Comparison of ENCODE assay signal across 8 mouse cellular contexts in genomic region chr6:125954965-125955364, GRCm38 (mm10).
DNase-seq lines count a peak whose midpoint lies in the region; ATAC-seq and TF ChIP-seq lines count a peak whose summit lies in the region.

No protein-coding gene starts in this region.

- no peak overlapping the region for H3K4me2 ChIP-seq in intestine, postnatal 0 days (replicated peaks; ENCODE audit: low read depth)
- H3K4me2 ChIP-seq in intestine, embryonic 15.5 days (replicated peaks): no peak overlapping the region
- no peak overlapping the region for H3K4me2 ChIP-seq in neural tube, embryonic 11.5 days (ENCODE audit: low read depth)

- 15% methylated on average over 3 of the region's 3 CpGs for WGBS in intestine, postnatal 0 days
- WGBS in intestine, embryonic 15.5 days: 12% methylated on average over 3 of the region's 3 CpGs
- whole genome bisulfite sequencing in neural tube, embryonic 11.5 days: 25% methylated on average over 3 of the region's 3 CpGs

- H3K36me3 ChIP-seq in intestine, postnatal 0 days (ENCODE audit: control insufficient read depth, insufficient read depth): no peaks in the 10 kb centered on the region
- no peaks in the 10 kb centered on the region for H3K36me3 ChIP-seq in intestine, embryonic 15.5 days
- H3K36me3 ChIP-seq in neural tube, embryonic 11.5 days (ENCODE audit: control insufficient read depth, insufficient read depth, low read length): no peaks in the 10 kb centered on the region

- no peaks in the 10 kb centered on the region for H3K27me3 ChIP-seq in intestine, postnatal 0 days (replicated peaks; ENCODE audit: control insufficient read depth, insufficient read depth, low read length)
- H3K27me3 ChIP-seq in intestine, embryonic 15.5 days (replicated peaks): no peaks in the 10 kb centered on the region
- H3K27me3 ChIP-seq in neural tube, embryonic 11.5 days (ENCODE audit: control insufficient read depth, insufficient read depth, low read length): no peaks in the 10 kb centered on the region

- no peaks in the 10 kb centered on the region for H3K9me3 ChIP-seq in intestine, postnatal 0 days (ENCODE audit: control insufficient read depth)
- no peaks in the 10 kb centered on the region for H3K9me3 ChIP-seq in intestine, embryonic 15.5 days
- no peaks in the 10 kb centered on the region for H3K9me3 ChIP-seq in neural tube, embryonic 11.5 days (ENCODE audit: control insufficient read depth, low read length)

- no peak for TF ChIP-seq POLR2A in brain, embryonic 14.5 days (IDR thresholded peaks at IDR 0.05; ENCODE audit: borderline replicate concordance, extremely low read depth, insufficient read depth, insufficient read length, poor library complexity, severe bottlenecking)

- peak; percentile 57 for DNase-seq in brain, embryonic 14.5 days (ENCODE audit: low read depth)
- peak; percentile 6 to 30 for DNase-seq in frontal cortex, postnatal 14 days (ENCODE audit: low spot score in 2 of 2)
- DNase-seq in layer of hippocampus, postnatal 14 days (ENCODE audit: low spot score in 2 of 2): peak; percentile 28 to 52
- peak; percentile 48 for DNase-seq in neural tube, embryonic 11.5 days (ENCODE audit: low spot score)
- no peak for DNase-seq in spleen, adult 18-20 months

- peak; percentile 81 for TF ChIP-seq CTCF in intestine, postnatal 0 days (IDR thresholded peaks at IDR 0.05; ENCODE audit: low read depth)
- TF ChIP-seq CTCF in brain, embryonic 14.5 days (IDR thresholded peaks at IDR 0.05; ENCODE audit: borderline replicate concordance, extremely low read depth, insufficient read depth, insufficient read length): peak; percentile 66; the same call in 1 of the 2 replicates

- H3K9ac ChIP-seq in intestine, postnatal 0 days (ENCODE audit: low read depth, low read length): no peak overlapping the region
- H3K9ac ChIP-seq in intestine, embryonic 15.5 days: no peak overlapping the region
- H3K9ac ChIP-seq in neural tube, embryonic 11.5 days (ENCODE audit: low read length): no peak overlapping the region

- H3K4me1 ChIP-seq in intestine, postnatal 0 days (replicated peaks; ENCODE audit: control insufficient read depth, insufficient read depth, low read length): no peaks in the 10 kb centered on the region
- no peaks in the 10 kb centered on the region for H3K4me1 ChIP-seq in intestine, embryonic 15.5 days (replicated peaks)
- H3K4me1 ChIP-seq in neural tube, embryonic 11.5 days (ENCODE audit: control insufficient read depth, insufficient read depth, low read length): no peaks in the 10 kb centered on the region

- no peak overlapping the region for H3K27ac ChIP-seq in intestine, postnatal 0 days (ENCODE audit: low read depth, low read length)
- H3K27ac ChIP-seq in intestine, embryonic 15.5 days: no peak overlapping the region
- H3K27ac ChIP-seq in neural tube, embryonic 11.5 days (ENCODE audit: low read depth, low read length): no peak overlapping the region

- H3K4me3 ChIP-seq in intestine, postnatal 0 days (ENCODE audit: low read depth, low read length): no peak overlapping the region
- no peak overlapping the region for H3K4me3 ChIP-seq in intestine, embryonic 15.5 days (replicated peaks)
- no peak overlapping the region for H3K4me3 ChIP-seq in neural tube, embryonic 11.5 days (ENCODE audit: low read depth, low read length)

- no peak for ATAC-seq in intestine, postnatal 0 days
- no peak for ATAC-seq in intestine, embryonic 15.5 days
- no peak for ATAC-seq in neural tube, embryonic 11.5 days (ENCODE audit: insufficient read depth, low FRiP score, low TSS enrichment)
- no peak for ATAC-seq in monocyte, adult 5-6 weeks (replicated peaks; ENCODE audit: insufficient number of reproducible peaks, low FRiP score, low TSS enrichment, poor library complexity, severe bottlenecking)

Comparison
In these comparisons a context has a peak if more than half of its experiments do, and no peak if none do; other contexts are left out.
1. DNase-seq: peak in brain, embryonic 14.5 days (single experiment), frontal cortex, postnatal 14 days (2 of 2), layer of hippocampus, postnatal 14 days (2 of 2) and neural tube, embryonic 11.5 days (single experiment); none in spleen, adult 18-20 months (0 of 2).